Mouse (Mus musculus): ENCODE data around the gene Ror2.
"Not testable (repeated sequence)": the region's sequence is repeated elsewhere in the genome, so short reads cannot be mapped to it uniquely, and the experiment has no call there.

The Ror2 gene

DNA sequence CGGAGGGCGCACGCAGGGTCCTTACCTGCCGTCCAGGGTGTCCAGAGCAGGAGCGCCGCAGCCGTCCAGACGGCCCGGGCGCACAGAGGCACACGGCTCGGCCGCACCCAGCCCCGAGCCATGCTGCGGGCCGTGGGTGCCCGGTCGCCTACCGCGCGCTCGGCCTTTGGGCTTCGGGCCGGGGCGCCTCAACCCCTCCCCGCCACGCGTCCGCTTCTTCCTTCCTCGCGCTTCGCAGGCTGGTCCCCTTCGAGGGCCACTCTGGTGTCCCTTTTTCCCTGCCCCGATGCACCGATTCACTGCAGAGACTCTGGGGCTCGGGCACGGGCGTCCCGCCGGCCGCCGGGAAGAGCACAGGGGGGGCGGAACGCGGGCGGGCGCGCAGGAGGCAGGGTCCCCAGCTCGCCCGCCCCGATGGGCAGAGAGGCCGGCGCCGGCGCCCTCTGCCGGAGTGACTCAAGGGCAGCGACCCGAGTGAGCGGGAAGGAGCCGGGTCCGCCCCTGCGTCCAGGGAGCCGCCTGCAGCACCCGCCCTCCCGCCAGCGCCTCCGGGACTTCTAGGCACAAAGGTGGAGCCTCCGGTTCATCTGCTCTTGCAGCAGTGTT, at the start of gene Ror2:
Ror2 (minus strand) TSS at position 369 of the 606 bp plus-strand sequence.
- DNase-seq: no peak

DNA sequence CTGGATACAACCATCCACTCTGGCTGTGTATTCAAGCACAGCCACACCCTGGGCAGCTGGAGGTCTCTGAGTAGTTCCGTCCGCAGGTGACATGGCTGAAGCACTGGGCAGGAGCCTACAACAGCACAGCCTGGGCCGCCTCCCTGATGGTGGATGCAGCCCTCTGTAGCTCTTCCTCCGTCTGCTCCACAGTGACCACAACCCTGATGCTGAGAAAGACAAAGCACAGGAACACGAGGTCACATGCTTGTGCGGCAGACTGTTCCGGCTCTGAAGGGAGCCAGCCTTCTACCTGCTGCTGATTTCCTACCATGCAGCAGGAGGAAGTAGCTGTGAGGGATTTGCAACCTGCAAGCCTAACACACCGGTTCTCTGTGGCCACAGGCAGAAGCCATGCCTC, 47.8 kb upstream of the Ror2 start:
- no peak for DNase-seq

DNA sequence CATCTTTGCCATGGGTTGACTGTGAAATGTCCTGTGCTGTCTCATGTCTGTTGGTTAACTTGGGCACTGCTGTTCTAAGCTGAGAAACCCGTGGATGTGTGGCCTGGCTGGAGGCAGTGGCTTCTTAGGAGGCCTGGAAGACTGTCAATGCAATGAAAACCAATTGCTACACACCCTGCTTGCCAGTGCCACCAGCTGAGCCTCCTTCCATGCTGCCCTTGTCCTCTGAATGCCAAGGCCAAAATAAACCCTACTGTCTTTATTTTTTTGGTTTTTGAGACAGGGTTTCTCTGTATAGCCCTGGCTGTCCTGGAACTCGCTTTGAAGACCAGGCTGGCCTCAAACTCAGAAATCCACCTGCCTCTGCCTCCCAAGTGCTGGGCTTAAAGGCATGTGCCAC, 44.3 kb upstream of the Ror2 start:
- no peak for DNase-seq

DNA sequence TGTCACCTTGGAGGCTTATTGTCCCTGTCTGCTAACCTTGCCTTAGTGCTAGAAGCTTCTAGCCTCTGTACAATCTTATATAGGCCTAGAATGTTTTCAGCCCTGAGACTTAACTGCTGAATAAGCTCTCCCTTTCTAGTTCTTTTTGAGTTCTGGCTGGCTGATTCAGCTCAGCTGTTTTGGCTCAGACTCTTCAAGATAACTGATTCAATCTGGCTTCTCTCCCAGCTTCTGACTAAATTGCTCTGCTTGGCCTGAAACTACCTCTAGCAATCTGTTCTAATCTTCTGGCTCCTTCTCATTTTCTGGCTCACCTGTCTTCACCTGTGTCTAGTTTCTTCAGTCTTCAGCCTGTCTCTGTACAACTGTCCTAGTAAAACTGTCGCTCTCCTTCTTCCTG, 39.6 kb upstream of the Ror2 start:
- no peak for DNase-seq

DNA sequence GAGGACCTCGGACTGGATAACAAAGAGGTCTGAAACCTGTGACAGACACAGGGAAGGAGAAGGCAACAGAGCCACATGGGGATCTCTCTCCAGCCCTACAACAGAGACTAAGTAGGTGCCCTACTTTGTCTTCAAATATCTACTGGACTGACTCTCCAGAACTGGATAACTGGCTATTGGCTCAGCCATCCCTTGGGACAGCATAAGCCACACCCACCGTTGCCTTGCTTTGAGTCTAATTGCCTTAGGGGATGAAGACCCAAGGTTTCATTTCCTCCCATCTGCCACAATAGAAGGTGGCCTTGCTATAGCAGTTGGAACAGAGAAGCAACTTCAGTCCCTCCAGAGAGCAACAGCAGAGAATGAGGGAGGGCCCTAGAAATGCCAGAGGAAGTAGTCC, 37.7 kb upstream of the Ror2 start:
- DNase-seq: no peak

DNA sequence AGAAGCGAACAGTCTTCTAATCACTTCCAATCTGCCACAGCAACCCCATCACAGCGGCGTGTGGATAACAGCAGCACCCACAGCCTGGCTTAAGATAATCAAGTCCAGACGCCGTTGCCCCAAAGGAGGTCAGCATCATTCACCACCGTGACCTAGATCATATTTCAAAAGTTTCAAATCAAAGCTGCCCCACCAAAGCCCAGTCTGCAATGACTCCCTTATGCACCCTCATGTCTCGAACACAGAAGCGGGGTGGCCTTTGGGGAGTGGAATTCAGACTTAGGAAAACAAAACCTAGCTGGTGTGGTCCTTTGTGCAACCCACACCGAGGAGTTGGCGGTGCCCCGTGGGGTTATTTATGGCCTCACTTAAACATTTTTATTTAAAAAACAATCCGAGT, 35.0 kb upstream of the Ror2 start:
- no peak for DNase-seq

DNA sequence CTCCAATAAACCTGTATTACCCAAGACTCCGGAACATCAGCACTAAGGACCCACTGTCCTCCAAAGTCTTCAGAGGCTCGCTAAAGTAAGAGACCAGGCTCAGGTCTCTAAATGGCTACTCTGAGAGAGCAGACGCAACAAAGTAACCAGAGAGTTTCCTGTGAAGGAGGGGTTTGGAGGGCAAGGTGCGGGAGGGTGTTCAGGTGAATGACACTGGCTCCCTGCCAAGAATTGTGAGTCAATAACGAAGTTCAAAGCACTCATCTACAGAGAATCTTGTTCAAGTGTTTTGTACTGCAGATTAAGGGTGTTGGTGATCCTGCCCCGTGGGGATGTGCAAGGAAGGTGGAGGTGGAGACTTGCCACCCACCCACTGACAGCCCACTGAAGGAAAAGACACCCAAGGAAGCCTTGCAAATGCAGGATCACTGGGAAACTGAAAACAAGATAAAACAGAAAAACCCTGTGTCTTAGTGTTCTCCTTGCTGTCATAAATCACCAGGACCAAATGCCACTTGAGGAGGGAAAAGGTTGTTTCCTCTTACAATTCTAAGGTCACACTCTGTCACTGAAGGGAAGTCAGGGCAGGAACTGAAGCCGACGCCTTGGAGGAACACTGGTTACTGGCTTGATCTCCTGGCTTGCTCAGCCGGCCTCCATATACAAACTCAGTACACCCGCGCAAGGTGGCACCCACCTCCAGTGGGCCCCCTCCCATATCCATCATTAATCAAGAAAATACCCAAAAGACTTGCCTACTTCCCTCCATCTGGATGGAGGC, 30.8 kb upstream of the Ror2 start:
- no peak for DNase-seq

GRCm38 (mm10) chr13:53315757-53316156, 29.8 kb upstream of the Ror2 start:
- not testable (repeated sequence) for DNase-seq

GRCm38 (mm10) chr13:53310442-53310841, 24.5 kb upstream of the Ror2 start:
- no peak for DNase-seq

- peak; percentile 35 to 44 for DNase-seq
These were observed 23.8 kb upstream of the Ror2 start for GRCm38 (mm10) chr13:53309661-53310160.

GRCm38 (mm10) chr13:53309148-53309547, 23.2 kb upstream of the Ror2 start:
- DNase-seq: no peak

DNA sequence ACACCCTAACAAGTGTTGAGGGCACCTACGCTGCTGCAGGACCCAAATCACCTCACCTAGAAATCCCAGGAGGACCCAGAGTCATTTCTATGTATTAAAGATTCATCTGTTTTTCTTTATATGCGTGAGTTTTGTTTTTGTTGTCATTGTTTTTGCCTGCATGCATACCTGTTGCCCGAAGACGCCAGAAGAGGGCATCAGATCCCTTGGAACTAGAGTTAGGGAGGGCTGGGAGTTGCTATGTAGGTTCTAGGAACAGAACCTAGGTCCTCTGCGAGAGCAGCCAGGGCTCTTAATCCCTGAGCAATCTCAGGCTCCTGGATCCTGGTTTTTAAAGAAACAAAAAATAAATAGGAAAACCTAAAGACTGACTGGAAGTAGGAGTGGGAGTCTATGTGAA, 20.9 kb upstream of the Ror2 start:
- no peak for DNase-seq

DNA sequence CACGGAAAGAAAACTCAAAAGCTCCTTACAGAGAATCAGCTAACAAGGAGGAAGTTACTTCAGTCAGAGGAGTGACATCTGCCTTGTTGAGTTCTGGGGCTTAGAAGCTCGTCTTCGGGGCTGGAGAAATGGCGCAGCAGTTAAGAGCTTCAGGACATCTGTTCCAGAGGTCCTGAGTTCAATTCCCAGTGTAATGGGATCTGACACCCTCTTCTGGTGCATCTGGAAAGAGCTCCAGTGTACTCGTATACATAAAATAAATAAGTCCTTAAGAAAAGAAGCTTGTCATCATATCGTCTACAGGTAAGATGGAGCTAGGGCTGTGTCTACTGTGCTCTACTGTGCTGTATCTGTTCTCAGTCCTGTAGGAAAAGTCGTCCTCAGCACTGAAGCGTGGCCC, 19.3 kb upstream of the Ror2 start:
- DNase-seq: no peak

DNA sequence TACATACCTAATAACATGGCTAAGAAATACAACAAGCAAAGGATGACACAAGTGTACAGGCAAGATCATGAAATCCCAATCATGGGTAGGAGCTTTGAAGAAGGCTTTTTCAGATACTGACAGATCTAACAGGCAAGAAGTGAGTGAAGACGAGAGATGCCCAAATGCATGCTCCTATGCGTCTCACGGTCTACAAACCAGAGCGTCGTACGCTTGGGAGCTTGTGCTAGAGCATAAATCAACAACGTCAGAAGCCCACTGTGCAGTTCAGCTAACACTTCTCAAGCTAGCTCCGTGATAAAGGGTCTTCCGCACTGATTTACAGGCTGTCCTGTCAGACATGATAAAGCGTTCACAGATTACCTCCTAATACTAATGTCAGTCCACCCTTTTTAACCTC, 16.8 kb upstream of the Ror2 start:
- no peak for DNase-seq

DNA sequence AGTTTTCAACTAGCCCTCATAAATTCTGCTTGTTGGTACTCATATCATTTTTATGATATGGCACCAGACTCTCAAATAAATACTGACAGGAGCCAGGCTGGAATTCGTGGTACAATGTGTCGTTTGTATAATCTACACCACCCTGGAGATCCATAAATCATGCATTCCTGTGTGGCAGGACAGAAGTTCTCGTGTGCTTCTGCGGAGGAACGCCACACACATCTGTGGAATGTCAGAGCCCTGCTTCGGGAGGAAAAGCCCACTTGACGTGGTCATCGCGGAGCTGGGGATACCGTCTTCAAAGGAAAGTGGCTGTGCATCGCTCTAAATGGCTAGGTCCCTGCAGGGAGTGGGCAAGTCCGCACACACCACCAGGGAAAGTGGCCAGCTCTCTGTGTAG, 7.1 kb upstream of the Ror2 start:
- no peak for DNase-seq

DNA sequence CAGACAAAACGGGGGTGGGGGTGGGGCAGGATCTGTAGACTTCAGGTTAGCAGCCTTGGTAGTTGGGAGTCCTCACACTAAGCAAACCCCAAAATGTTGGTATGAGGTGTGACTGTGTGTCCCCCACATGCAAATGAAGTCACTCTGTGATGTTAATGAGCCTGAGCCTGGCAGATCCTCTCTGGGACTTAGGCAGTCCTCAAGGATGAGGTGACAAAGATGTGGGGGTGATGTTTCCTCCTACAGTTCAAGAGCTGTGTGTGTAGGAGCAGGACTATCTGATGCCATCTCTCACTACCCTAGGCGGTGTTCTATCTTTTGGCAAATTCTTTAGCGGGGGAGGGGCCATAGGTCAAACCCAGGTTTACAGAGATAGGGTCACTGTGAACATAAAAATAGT, 6.3 kb upstream of the Ror2 start:
- DNase-seq: no peak

- DNase-seq: no peak
These were observed 616 bp downstream of the Ror2 start for GRCm38 (mm10) chr13:53285261-53285755.

GRCm38 (mm10) chr13:53284740-53285191, 1.2 kb downstream of the Ror2 start:
- DNase-seq: no peak

GRCm38 (mm10) chr13:53281604-53282396, 4.1 kb downstream of the Ror2 start:
- no peak for DNase-seq

DNA sequence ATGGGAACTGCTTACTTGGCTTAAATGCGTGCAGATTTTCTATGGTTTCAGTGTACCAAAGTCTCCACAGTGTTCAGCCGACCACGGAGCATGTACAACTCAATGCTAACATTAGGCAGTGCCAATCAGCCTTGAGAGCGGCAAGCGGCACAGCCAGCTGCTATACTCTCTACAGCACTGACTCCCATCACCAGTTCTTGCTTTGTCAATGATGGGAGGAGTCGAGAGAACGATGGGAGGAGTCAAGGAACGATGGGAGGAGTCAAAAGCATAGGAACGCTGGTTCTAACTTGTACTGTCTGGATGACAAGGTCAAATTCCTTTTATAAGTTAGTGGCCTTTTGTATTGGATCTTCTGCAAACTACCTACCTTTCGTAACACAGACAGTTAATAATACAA, 7.0 kb downstream of the Ror2 start:
- no peak for DNase-seq

- no peak for DNase-seq
These were observed 9.5 kb downstream of the Ror2 start for GRCm38 (mm10) chr13:53276381-53276780.

- no peak for DNase-seq
These were observed 10.1 kb downstream of the Ror2 start for GRCm38 (mm10) chr13:53275778-53276177.

DNA sequence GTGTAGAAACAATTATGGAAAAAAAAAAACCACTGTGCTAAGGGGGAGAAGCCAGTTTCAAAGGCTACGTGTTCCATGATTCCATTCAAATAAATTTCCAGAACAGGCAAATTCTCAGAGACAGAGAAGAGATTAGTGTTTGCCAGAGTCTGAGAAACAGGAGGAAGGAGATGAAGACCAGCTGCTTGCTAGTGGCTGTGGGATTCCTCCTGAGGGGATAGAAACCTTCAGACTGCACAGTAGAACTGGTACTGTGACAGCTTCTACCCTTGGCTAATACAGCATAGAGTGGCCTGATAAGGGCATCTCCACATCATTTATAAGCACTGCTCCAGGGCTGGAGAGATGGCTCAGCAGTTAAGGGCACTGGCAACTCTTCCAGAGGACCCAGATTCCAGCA, 11.2 kb downstream of the Ror2 start:
- DNase-seq: no peak

Data from thymus, adult 18-20 months (tissue).